Mouse (Mus musculus): ENCODE measurements around the gene Apol11b. TPM values are rescaled to one million over a fixed set of nuclear protein-coding genes. Genes with fewer than 3 reads are reported as not detected.
"Not testable (repeated sequence)": the region's sequence is repeated elsewhere in the genome, so short reads cannot be mapped to it uniquely, and the experiment has no call there.

Gene Apol11b
- 0.11 TPM in 1 of 2 replicates, not detected in the other for polyA plus RNA-seq (2015; fragmentation: Nextera tagmentation; extraction: Ambion mirVana)

- H3K27ac ChIP-seq; H3K4me3 ChIP-seq; H3K36me3 ChIP-seq (ENCODE audit: poor library complexity, severe bottlenecking); H3K4me2 ChIP-seq; H3K9me3 ChIP-seq (replicated peaks); H3K4me1 ChIP-seq; ATAC-seq; H3K27me3 ChIP-seq; H3K9ac ChIP-seq: not testable (repeated sequence)
- WGBS = 84% methylated on average over 2 of the region's 2 CpGs
Observed at GRCm38 (mm10) chr15:77643176-77643575, at the start of gene Apol11b. Apol11b (minus strand) TSS chr15:77643286.

- H3K9me3 ChIP-seq (replicated peaks); ATAC-seq; H3K36me3 ChIP-seq (ENCODE audit: poor library complexity, severe bottlenecking); H3K27ac ChIP-seq; H3K4me1 ChIP-seq; H3K27me3 ChIP-seq: not testable (repeated sequence)
- 5% methylated on average over 19 of the region's 20 CpGs for WGBS
- Histone ChIP-seq H3K9ac (0 out of 2 replicates have a peak overlapping the region, but pooled peaks have one; percentile 21), H3K4me2 (peak overlapping the region; percentile 56), H3K4me3 (peak overlapping the region; percentile 29)
Observed at GRCm38 (mm10) chr15:77691532-77692311, 48.6 kb upstream of the Apol11b start.

- WGBS = 20% methylated on average over 11 of the region's 11 CpGs
- not testable (repeated sequence) for H3K36me3 ChIP-seq (ENCODE audit: poor library complexity, severe bottlenecking); H3K4me2 ChIP-seq; H3K27me3 ChIP-seq; ATAC-seq; H3K27ac ChIP-seq; H3K9me3 ChIP-seq (replicated peaks); H3K9ac ChIP-seq; H3K4me3 ChIP-seq; H3K4me1 ChIP-seq
Observed at GRCm38 (mm10) chr15:77683944-77684343, 40.9 kb upstream of the Apol11b start.

GRCm38 (mm10) chr15:77674081-77674480 lies 31.0 kb upstream of the Apol11b start:
- not testable (repeated sequence) for H3K4me1 ChIP-seq; H3K9me3 ChIP-seq (replicated peaks); H3K4me3 ChIP-seq; H3K9ac ChIP-seq; H3K36me3 ChIP-seq (ENCODE audit: poor library complexity, severe bottlenecking); H3K27me3 ChIP-seq; ATAC-seq; H3K27ac ChIP-seq; H3K4me2 ChIP-seq
- 73% methylated on average over 1 of the region's 1 CpGs for WGBS

DNA sequence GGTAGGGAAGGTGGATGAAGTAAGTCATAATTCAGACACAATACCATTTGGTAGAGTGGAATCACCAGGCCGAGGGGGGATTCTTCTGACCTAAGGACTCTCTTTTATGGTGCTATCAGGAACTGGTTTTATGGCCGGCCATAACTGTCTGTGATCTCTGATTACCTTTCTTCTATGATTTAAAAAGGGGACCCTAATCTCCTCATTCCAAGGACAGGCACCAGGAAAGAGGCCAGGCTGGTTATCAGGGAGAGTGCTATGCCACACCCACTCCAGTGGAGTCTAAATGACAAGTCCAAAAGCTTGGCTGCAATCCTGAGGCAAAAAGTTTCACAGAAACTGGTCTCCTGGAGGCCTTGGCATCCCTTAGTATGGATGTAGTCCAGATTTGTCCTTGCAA lies 18.8 kb upstream of the Apol11b start:
- not testable (repeated sequence) for ATAC-seq; H3K4me3 ChIP-seq; H3K4me1 ChIP-seq; H3K27me3 ChIP-seq; H3K9me3 ChIP-seq (replicated peaks); H3K4me2 ChIP-seq; H3K9ac ChIP-seq; H3K27ac ChIP-seq; H3K36me3 ChIP-seq (ENCODE audit: poor library complexity, severe bottlenecking)
- 82% methylated on average over 2 of the region's 2 CpGs for WGBS

GRCm38 (mm10) chr15:77659773-77660172 lies 16.7 kb upstream of the Apol11b start:
- not testable (repeated sequence) for H3K4me1 ChIP-seq; H3K4me2 ChIP-seq; H3K36me3 ChIP-seq (ENCODE audit: poor library complexity, severe bottlenecking); H3K4me3 ChIP-seq; H3K27me3 ChIP-seq; H3K27ac ChIP-seq; ATAC-seq; H3K9ac ChIP-seq; H3K9me3 ChIP-seq (replicated peaks)
- 71% methylated on average over 1 of the region's 1 CpGs for WGBS

DNA sequence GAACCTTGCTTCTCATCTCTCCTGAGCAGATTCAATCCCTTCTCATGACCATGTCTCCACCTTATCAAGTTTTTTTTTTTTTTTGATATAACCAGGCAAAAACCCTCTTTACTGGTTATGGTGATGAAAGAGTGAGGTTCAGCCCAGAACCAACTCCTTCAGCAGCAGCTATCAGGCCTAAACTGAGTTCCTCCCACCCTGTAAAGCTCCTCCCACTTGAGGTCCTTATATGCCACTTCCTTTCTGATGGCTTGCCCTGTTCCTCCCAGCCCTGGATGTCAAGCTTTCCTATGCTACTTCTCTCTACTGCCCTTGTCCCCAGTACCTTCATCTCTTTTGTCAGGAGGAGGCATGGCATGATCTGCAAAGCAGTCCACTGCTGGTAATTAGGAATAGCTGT lies 8.1 kb upstream of the Apol11b start:
- not testable (repeated sequence) for H3K27ac ChIP-seq; H3K4me2 ChIP-seq; H3K27me3 ChIP-seq; H3K36me3 ChIP-seq (ENCODE audit: poor library complexity, severe bottlenecking); H3K4me3 ChIP-seq; H3K9ac ChIP-seq; ATAC-seq; H3K9me3 ChIP-seq (replicated peaks); H3K4me1 ChIP-seq

DNA sequence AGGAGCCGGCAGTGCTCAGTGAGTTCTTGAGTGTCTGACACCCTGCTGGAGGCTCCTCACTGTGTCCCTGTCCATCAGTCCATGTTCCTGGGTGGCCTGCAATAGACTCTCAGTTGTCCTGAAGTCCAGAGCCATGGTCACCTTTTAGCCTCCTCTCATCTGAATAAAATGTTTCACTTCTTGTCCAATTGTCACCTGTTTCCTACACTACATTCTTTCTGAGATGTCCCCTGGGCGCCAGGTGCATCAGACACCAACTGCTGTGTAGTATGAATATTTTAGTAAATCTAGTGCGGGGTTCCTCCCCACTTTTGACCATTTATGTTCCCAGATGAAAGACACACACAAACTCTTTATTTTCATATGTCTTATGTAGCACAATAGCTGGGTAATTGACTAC lies 13.3 kb downstream of the Apol11b start:
- not testable (repeated sequence) for H3K4me1 ChIP-seq; H3K27me3 ChIP-seq; H3K9ac ChIP-seq; H3K36me3 ChIP-seq (ENCODE audit: poor library complexity, severe bottlenecking); ATAC-seq; H3K9me3 ChIP-seq (replicated peaks); H3K4me2 ChIP-seq; H3K4me3 ChIP-seq; H3K27ac ChIP-seq
- 82% methylated on average over 3 of the region's 3 CpGs for WGBS

GRCm38 (mm10) chr15:77628647-77629046 lies 14.4 kb downstream of the Apol11b start:
- 69% methylated on average over 9 of the region's 9 CpGs for WGBS
- not testable (repeated sequence) for H3K4me3 ChIP-seq

GRCm38 (mm10) chr15:77626471-77626870 lies 16.6 kb downstream of the Apol11b start:
- 76% methylated on average over 4 of the region's 4 CpGs for WGBS
- not testable (repeated sequence) for H3K9ac ChIP-seq; H3K4me2 ChIP-seq; ATAC-seq; H3K27me3 ChIP-seq; H3K36me3 ChIP-seq (ENCODE audit: poor library complexity, severe bottlenecking); H3K4me3 ChIP-seq; H3K4me1 ChIP-seq; H3K9me3 ChIP-seq (replicated peaks); H3K27ac ChIP-seq

More at GRCm38 (mm10) chr15:77628647-77629046, 14.4 kb downstream of the Apol11b start:
- ATAC-seq; H3K36me3 ChIP-seq (ENCODE audit: poor library complexity, severe bottlenecking); H3K4me2 ChIP-seq; H3K9me3 ChIP-seq (replicated peaks); H3K4me1 ChIP-seq; H3K27ac ChIP-seq; H3K9ac ChIP-seq; H3K27me3 ChIP-seq: not testable (repeated sequence)

GRCm38 (mm10) chr15:77624710-77625109 lies 18.4 kb downstream of the Apol11b start:
- Histone ChIP-seq H3K27me3 (no peaks in the 10 kb centered on the region), H3K4me2 (no peak overlapping the region), H3K4me3 (no peak overlapping the region), H3K27ac (no peak overlapping the region), H3K4me1 (no peaks in the 10 kb centered on the region), H3K9me3 (replicated peaks) (no peaks in the 10 kb centered on the region), H3K9ac (no peak overlapping the region), H3K36me3 (ENCODE audit: poor library complexity, severe bottlenecking) (no peaks in the 10 kb centered on the region)
- 81% methylated on average over 1 of the region's 1 CpGs for WGBS
- ATAC-seq = no peak

DNA sequence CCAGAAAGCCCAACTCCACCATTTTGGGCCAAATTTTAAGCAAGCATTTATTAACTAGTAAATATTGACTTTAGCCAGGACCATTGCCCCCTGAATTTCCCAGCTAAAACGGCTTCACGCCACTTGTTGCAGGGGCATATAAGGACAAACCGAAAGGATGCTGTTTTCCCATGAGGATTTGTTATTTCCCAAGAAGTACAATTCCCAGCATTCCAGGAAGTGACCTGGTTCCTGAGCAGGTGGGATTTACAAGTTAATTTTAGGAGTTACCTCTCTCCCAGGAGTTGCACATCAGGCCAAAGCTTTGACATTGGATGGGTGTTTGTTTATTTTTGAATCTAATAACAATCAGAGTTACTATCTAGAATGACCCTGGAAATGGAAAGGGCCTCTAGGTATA lies 37.0 kb downstream of the Apol11b start:
- no peak overlapping the region for H3K9ac ChIP-seq
- H3K27me3 ChIP-seq = no peaks in the 10 kb centered on the region
- H3K27ac ChIP-seq = no peak overlapping the region
- no peaks in the 10 kb centered on the region for H3K36me3 ChIP-seq (ENCODE audit: poor library complexity, severe bottlenecking)
- no peaks in the 10 kb centered on the region for H3K4me1 ChIP-seq
- 96% methylated on average over 3 of the region's 3 CpGs for WGBS
- H3K4me3 ChIP-seq = no peak overlapping the region
- H3K4me2 ChIP-seq = no peak overlapping the region
- no peaks in the 10 kb centered on the region for H3K9me3 ChIP-seq (replicated peaks)
- ATAC-seq = no peak

DNA sequence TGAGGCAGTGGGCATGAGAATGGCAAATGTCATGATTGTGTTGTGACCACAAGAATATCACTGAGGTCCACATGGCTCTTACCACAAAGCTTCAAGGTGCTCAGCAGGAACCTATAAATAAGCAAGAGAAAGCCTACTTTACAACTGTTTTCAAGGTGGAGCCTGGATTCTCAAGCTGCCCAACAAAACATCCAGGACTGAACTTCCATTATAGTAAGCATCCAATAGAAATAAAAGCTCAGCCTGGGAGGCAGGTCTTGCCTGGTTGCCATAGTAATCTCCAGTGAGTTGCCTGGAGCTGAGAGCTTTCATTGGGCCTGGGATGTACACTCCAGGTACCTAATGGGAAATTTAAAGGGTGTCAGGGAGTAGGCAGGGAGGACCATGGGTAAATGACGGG lies 44.1 kb downstream of the Apol11b start, which contains the start of gene Gm36245:
Gene Gm36245 (plus strand): TSS at position 301 of the 400 bp plus-strand sequence.
- no peak within 1 kb of the TSS for H3K4me2 ChIP-seq
- WGBS = 87% methylated on average over 1 of the region's 1 CpGs
- H3K9ac ChIP-seq = no peak within 1 kb of the TSS
- no peaks in the 10 kb centered on the region for H3K4me1 ChIP-seq
- no peaks in the 10 kb centered on the region for H3K27me3 ChIP-seq
- no peak within 1 kb of the TSS for H3K27ac ChIP-seq
- H3K36me3 ChIP-seq (ENCODE audit: poor library complexity, severe bottlenecking) = no peaks in the 10 kb centered on the region
- no peak for ATAC-seq
- H3K9me3 ChIP-seq (replicated peaks) = no peaks in the 10 kb centered on the region
- no peak within 1 kb of the TSS for H3K4me3 ChIP-seq
